ENCODE assay signal across 29 mouse cellular contexts in the genomic region with DNA sequence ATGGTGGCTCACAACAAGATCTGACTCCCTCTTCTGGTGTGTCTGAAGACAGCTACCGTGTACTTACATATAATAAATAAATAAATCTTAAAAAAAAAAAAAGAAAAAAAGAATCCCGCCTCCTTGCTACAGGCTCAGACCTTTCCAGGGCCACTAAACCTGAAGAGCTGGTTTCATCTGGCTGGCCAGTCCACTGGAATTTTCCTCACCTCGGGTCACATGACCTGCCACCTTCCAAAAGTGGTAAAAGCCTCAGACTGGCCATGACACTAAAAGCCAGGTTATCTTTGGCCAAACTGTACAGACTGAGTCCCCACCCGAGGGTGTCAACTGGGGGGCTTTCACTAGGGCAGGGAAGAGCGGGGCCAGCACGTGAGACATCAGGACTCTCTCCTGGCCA. TPM values are rescaled to one million over a fixed set of nuclear protein-coding genes. Genes with fewer than 3 reads are reported as not detected.
DNase-seq lines count a peak whose midpoint lies in the region; ATAC-seq lines count a peak whose summit lies in the region.
"Had no signal": no experiment of that assay in that cellular context is flagged by ENCODE, and none has a peak within 500 bp of the region (broad histone marks: within the 10 kb centered on the region; RNA-seq: fewer than 3 reads in every experiment).

No protein-coding gene starts in this region.

- no peak overlapping the region for H3K4me3 ChIP-seq in limb, embryonic 12.5 days (replicated peaks)
- no peak overlapping the region for H3K4me3 ChIP-seq in limb, embryonic 10.5 days
- H3K4me3 ChIP-seq in kidney, embryonic 16.5 days (ENCODE audit: low read length) = no peak overlapping the region
- H3K4me3 ChIP-seq: erythroblast, embryonic 14.5 days; gastrocnemius, adult 2 months; heart, embryonic 12.5 days; hindbrain, embryonic 13.5 days; layer of hippocampus, adult 2 months; lung, embryonic 15.5 days; myocyte; neural tube, embryonic 13.5 days had no signal

- ATAC-seq in limb, embryonic 12.5 days (ENCODE audit: insufficient number of reproducible peaks, insufficient read depth, low FRiP score, low TSS enrichment, low read depth) = peak; percentile 15; the same call in 1 of the 2 replicates
- no peak for ATAC-seq in kidney, embryonic 16.5 days (ENCODE audit: low FRiP score, low TSS enrichment)
- ATAC-seq: forebrain, embryonic 16.5 days; Patski had no signal

- no peak overlapping the region for H3K4me2 ChIP-seq in limb, embryonic 12.5 days
- H3K4me2 ChIP-seq in kidney, embryonic 16.5 days (replicated peaks; ENCODE audit: low read depth, low read length) = no peak overlapping the region
- H3K4me2 ChIP-seq: heart, embryonic 12.5 days; hindbrain, embryonic 13.5 days; lung, embryonic 15.5 days; neural tube, embryonic 13.5 days had no signal

- no peaks in the 10 kb centered on the region for H3K27me3 ChIP-seq in limb, embryonic 12.5 days
- H3K27me3 ChIP-seq in limb, embryonic 10.5 days (ENCODE audit: low read depth, poor library complexity, severe bottlenecking) = no peaks in the 10 kb centered on the region
- no peaks in the 10 kb centered on the region for H3K27me3 ChIP-seq in kidney, embryonic 16.5 days (ENCODE audit: insufficient read depth, low read length)
- H3K27me3 ChIP-seq: hindbrain, embryonic 13.5 days; lung, embryonic 15.5 days; neural tube, embryonic 13.5 days; Patski had no signal

- H3K4me1 ChIP-seq in limb, embryonic 12.5 days (replicated peaks) = peaks cover 13% of the 10 kb centered on the region
- H3K4me1 ChIP-seq in limb, embryonic 10.5 days = peaks cover 15% of the 10 kb centered on the region
- peaks cover 10% of the 10 kb centered on the region for H3K4me1 ChIP-seq in kidney, embryonic 16.5 days (ENCODE audit: insufficient read depth, low read length)
- H3K4me1 ChIP-seq: heart, embryonic 12.5 days; lung, embryonic 15.5 days had no signal

- 87% methylated on average over 6 of the region's 6 CpGs for WGBS in limb, embryonic 12.5 days
- 88% methylated on average over 6 of the region's 6 CpGs for WGBS in limb, embryonic 10.5 days
- 75% methylated on average over 6 of the region's 6 CpGs for whole genome bisulfite sequencing in kidney, embryonic 16.5 days

- H3K9ac ChIP-seq in limb, embryonic 12.5 days (replicated peaks) = no peak overlapping the region
- H3K9ac ChIP-seq in kidney, embryonic 16.5 days (replicated peaks; ENCODE audit: low read length) = no peak overlapping the region
- H3K9ac ChIP-seq: heart, embryonic 12.5 days; hindbrain, embryonic 13.5 days; liver, embryonic 14.5 days; lung, embryonic 15.5 days; neural tube, embryonic 13.5 days had no signal

- no peak for DNase-seq in limb, embryonic 10.5 days (ENCODE audit: low spot score)
- peak; percentile 59 for DNase-seq in urinary bladder, postnatal 14 days (ENCODE audit: low spot score)
- no peak for DNase-seq in urinary bladder, adult 2 months (ENCODE audit: low spot score)
- peak; percentile 29 to 41 for DNase-seq in kidney, postnatal 36 days
- DNase-seq in cerebellum, postnatal 36 days = no peak
- no peak for DNase-seq in adrenal gland, adult (ENCODE audit: inconsistent age in 2 of 2, low spot score in 1 of 2)
- DNase-seq: adrenal gland, postnatal 25 days; cerebellum, adult 11-12 months; cerebellum, adult 9-11 months; gastrocnemius, adult 2 months; gastrocnemius, postnatal 36 days; heart, adult 18-20 months; heart, postnatal 4 days; left cerebral cortex, postnatal 4 days; liver; thymus, adult 2 months; thymus, postnatal 36 days had no signal

- no peak overlapping the region for H3K27ac ChIP-seq in limb, embryonic 12.5 days
- H3K27ac ChIP-seq in limb, embryonic 10.5 days = no peak overlapping the region
- 0 out of 2 replicates have a peak overlapping the region, but pooled peaks have one; percentile 17 for H3K27ac ChIP-seq in kidney, embryonic 16.5 days (ENCODE audit: low read length)
- H3K27ac ChIP-seq: gastrocnemius, adult 2 months; hindbrain, embryonic 13.5 days; layer of hippocampus, adult 2 months; liver, embryonic 14.5 days; lung, embryonic 15.5 days; neural tube, embryonic 13.5 days had no signal

- no peaks in the 10 kb centered on the region for H3K9me3 ChIP-seq in limb, embryonic 12.5 days
- H3K9me3 ChIP-seq in limb, embryonic 10.5 days (replicated peaks) = no peaks in the 10 kb centered on the region
- no peaks in the 10 kb centered on the region for H3K9me3 ChIP-seq in kidney, embryonic 16.5 days (ENCODE audit: low read length)
- H3K9me3 ChIP-seq: heart, embryonic 12.5 days; hindbrain, embryonic 13.5 days; lung, embryonic 15.5 days; neural tube, embryonic 13.5 days had no signal

- no peaks in the 10 kb centered on the region for H3K36me3 ChIP-seq in limb, embryonic 12.5 days
- H3K36me3 ChIP-seq in limb, embryonic 10.5 days = no peaks in the 10 kb centered on the region
- no peaks in the 10 kb centered on the region for H3K36me3 ChIP-seq in kidney, embryonic 16.5 days (ENCODE audit: insufficient read depth, low read length)
- H3K36me3 ChIP-seq: heart, embryonic 12.5 days; hindbrain, embryonic 13.5 days; lung, embryonic 15.5 days; neural tube, embryonic 13.5 days had no signal

RNA-seq across cellular contexts. Expression of a gene that starts 29.9 kb away (rescaled TPM):
- 6.9 and 7.6 TPM in 2 replicates for polyA plus RNA-seq in limb, embryonic 12.5 days (2016; fragmentation: Nextera tagmentation; extraction: Ambion mirVana)
- 5.2 and 5.6 TPM in 2 replicates for polyA plus RNA-seq in limb, embryonic 10.5 days (2016; fragmentation: Nextera tagmentation; extraction: Ambion mirVana)
- polyA plus RNA-seq in urinary bladder, adult 2 months (2012; rRNA removed) = 33.1 and 40.3 TPM in 2 replicates
- 15.9 and 16.1 TPM in 2 replicates for polyA plus RNA-seq in kidney, embryonic 16.5 days (2015; fragmentation: Nextera tagmentation; extraction: Ambion mirVana)
- polyA plus RNA-seq: erythroblast, embryonic 14.5 days had no signal

RNA-seq across cellular contexts. Expression of a gene that starts 49.7 kb away (rescaled TPM):
- 86.5 and 90.5 TPM in 2 replicates for polyA plus RNA-seq in limb, embryonic 12.5 days (2016; fragmentation: Nextera tagmentation; extraction: Ambion mirVana)
- 93.2 and 99.6 TPM in 2 replicates for polyA plus RNA-seq in limb, embryonic 10.5 days (2016; fragmentation: Nextera tagmentation; extraction: Ambion mirVana)
- 32.1 and 33.5 TPM in 2 replicates for polyA plus RNA-seq in urinary bladder, adult 2 months (2012; rRNA removed)
- 68.1 and 70.4 TPM in 2 replicates for polyA plus RNA-seq in kidney, embryonic 16.5 days (2015; fragmentation: Nextera tagmentation; extraction: Ambion mirVana)

Comparison
In these comparisons a context has a peak if more than half of its experiments do, and no peak if none do; other contexts are left out.
1. DNase-seq: peak in urinary bladder, postnatal 14 days (single experiment) and kidney, postnatal 36 days (2 of 2); none in limb, embryonic 10.5 days (single experiment), urinary bladder, adult 2 months (single experiment), cerebellum, postnatal 36 days (0 of 2) and adrenal gland, adult (0 of 2).